Mouse (Mus musculus): ENCODE measurements at regions not wholly inside any gene's neighbourhood (a gene's known extent, or its start where the extent isn't known, plus 50 kb on each side); places are given as distances from the start of the nearest gene placed in this dataset.

DNA sequence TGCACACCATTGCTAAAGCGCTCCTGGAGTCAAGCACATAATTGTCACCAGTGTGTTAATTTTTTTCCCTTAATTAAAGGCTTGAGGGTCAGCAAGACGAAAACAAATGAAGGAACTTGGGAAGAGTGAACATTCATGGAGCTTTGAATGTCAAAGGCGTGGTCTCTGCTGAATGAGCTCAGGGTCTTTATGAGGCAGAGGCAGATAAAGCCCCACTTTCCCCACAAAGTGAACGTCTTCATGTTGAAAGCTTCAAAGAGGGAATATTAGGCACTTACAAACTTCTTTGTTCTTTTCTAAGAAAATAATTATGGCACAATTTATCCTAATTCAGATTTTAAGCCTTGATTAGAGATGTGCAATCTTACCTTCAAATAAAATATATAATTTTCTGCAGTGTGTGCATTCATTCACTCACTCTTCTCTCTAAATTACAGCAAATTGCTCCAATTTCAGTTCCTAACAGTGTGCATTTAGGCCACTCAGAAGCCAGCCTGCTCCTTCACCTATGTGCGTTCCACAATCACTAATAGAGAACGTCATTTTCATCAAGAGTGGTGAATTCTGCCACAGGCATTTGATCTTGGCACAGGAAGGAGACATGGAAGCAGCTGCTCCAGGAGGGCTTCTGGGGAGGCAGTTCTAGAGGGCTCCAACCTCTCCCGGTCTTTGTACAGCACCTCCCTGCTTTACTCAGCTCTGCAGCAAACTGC is 412.1 kb downstream of the Sox11 start:
- intact Hi-C loops (cut with DNase I), result no loop called here
- DNase-seq, result no peak

DNA sequence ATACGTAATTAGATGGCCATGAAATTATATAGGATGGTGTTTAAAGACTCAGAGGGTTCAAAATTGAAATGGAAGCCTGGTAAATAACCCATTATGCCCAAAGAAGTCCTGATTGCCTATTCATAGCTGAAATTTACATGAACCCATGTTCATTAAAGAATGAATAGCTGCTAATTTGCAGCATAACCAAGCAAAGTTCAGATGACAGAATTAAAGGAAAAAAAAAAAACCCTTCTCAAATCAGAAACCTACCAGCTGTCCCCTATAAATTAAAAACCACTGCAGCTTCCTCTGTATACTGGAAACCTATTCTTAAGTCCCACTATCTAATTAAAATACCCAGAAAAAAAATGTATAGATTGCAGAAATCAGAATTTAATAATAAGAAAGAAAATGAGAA is 436.2 kb downstream of the Sox11 start:
- intact Hi-C loops (cut with DNase I), result no loop called here

DNA sequence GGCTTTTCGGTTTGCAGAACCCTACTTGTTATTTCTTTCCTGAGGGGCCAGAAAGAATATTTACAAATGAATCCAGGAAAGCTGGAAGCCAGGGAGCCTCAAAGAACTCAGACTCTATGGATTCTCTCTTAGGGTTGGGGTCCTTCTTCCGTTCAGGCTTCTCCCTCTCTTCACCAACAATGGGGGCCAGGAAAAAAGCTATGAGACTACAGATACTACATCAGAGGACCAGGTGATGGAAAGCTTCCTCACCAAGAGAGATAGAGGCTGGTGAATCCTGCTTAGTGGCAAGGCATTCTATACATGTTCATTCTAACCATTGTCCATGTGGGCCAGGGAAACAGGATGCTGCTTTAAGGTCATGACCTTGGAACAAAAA is 434.9 kb downstream of the Cmpk2 start:
- no peak for DNase-seq
- intact Hi-C loops (cut with DNase I), result no loop called here

More for the DNA sequence above, 436.2 kb downstream of the Sox11 start:
- no peak for DNase-seq

DNA sequence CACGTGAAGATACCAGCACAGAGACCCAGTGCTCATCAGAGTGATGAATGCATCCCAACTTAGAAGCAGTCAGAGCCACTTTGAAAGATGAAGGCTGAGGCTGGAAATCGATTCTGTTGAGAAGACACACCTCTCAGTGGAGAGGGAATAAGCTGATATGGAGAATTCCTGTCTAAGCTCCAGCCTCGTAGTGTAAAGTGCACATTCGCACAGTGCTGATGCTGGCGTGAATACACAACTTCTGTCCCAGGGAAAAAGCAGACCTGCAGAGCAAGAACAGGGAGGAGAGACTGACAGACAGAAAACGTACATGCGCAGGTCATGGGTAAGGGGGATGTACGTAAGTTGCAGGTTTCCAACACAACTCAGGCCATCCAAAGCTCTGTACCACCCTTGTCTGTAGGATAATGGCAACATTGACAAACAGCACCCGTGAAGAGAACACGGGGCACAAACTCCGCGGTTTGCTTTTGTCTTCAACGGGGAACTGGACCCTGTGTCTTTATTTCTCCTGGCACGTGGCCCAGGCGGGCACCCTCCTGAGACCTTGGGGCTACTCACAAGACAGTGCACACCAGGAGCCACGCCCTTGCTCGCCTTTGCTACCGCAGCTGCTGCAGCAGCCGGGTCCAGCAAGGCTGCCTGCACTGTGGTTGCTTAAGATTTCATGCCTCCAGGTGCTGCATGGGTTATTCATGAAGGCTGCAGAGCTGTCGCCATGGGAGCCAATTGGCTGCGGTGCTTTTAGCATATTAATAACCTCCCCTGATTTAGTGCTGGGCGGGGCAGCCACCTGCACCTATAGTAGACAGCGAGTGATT is 434.3 kb downstream of the Cmpk2 start:
- intact Hi-C loops (cut with DNase I), result no loop called here
- DNase-seq, result peak; percentile 72

DNA sequence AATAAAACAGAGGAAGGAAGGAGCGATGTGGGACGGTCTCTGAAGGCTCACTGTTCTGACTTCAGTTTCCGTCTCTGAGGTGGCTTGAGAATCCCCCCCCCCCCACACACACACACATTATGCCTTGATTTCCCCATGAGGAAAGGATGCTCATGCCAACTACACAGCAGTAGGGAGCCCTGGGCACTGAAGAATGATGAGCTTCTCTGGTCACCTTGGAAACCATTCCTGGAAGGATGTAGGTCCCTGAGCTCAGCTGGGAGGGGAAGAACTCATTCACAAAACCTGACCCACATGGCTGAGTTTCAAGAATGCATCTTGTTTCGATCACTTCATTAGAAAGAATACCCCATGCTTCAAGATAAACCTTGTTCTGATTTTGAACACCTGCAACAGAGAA is 422.2 kb downstream of the Cmpk2 start:
- DNase-seq, result peak; percentile 40
- intact Hi-C loops (cut with DNase I), result no loop called here

DNA sequence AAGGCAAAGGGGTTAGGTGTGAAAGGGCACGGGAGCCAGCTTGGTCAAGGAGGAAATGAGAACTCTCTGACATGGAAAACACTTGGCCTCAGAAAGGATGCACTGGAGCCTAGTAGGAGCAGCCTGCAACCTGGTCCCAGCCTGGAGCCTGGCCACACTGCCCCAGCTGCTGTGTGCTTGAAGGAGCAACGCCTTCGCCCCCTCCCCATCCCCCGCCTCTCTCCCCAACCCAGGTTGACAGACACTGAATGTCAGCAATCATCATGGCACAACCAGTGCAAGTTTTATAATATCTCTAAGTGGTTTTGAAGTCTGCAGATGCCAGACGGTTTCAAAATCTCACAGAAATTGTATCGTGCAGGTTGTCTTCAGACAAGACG is 417.6 kb downstream of the Cmpk2 start:
- intact Hi-C loops (cut with DNase I), result loop anchor here (10.0 kb wide), 1 partner anchor 448 kb away; no protein-coding TSS in a partner anchor
- DNase-seq, result peak; percentile 87

DNA sequence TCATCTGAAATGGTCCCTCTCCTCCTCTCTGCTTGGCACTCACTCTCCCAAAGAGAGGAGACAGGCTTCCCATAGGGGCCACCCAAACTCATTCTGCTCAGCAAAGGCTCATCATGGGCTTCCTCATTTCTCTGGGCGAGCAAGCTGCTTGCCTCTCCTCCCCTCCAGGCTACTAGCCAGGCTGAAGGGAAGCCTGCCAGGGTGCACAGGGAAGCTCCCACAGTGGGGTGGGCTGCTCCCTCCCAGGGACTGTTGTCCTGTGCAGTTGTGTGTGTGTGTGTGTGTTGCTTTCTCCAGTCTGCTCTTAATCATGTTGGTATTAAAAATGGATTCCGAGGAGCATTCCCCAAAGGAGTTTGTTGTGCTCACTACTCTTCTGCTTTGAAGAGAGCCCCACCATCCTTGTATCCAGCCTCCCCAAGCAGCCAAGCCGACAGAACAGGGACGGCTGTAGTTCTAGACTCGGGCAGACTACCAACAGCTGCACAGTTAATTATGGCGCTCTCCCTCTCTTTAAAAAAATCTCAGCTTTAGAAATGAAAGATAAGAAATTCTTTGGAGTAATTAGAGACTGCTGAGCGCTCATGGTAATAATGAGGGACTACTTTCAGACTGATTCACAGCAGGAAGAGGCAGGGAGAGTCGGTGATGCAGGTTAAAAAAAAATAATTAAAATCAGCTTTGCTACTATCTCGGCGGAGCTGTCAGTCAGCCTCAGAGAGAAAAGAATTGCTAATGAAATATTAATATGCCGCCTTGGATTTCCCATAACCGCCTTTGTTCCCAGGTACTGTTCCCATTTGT is 417.0 kb downstream of the Cmpk2 start:
- intact Hi-C loops (cut with DNase I), result loop anchor here (10.0 kb wide), 1 partner anchor 449 kb away; no protein-coding TSS in a partner anchor

DNA sequence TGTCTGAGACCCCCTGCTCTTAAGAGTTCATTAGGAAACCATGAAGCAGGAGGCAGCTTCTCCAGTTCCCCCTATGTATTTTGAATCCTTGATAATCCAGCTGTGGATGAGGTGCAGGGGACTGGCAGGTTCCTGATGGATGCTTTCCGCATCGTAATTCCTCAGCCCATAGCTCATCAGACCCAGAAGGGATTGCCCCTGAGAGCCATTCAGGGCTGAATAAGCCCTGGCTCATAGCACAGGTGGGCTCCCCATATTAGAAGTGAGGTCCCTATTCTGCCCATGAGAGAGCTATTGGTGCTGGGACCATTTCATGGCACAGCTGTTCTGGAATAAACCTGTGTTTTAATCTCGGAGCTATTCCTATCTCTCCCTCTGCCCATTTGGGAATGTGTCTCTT is 416.1 kb downstream of the Cmpk2 start:
- no peak for DNase-seq
- intact Hi-C loops (cut with DNase I), result loop anchor here (10.0 kb wide), 1 partner anchor 450 kb away; no protein-coding TSS in a partner anchor

More for the DNA sequence above, 417.0 kb downstream of the Cmpk2 start:
- DNase-seq, result peak; percentile 92

DNA sequence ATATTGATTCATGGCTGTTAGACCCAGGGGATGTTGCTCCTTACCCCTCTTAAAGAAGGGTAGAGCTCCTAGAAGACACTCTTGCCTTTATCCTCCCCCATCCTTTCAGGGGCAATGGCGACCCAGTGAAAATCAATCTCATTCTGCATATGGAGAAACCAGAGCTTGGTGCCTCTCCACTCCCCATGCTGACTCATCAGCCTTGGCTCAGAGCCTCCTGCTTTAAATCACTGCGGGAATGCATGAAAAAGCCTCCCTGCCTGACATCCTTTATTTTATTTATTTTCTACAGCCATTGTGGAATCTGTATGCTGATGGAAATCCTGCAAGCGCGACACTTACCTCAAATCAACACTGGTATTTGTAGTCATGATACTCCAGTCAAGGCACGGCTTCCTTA is 415.2 kb downstream of the Cmpk2 start:
- DNase-seq, result peak; percentile 11
- intact Hi-C loops (cut with DNase I), result loop anchor here (10.0 kb wide), 1 partner anchor 451 kb away; no protein-coding TSS in a partner anchor

DNA sequence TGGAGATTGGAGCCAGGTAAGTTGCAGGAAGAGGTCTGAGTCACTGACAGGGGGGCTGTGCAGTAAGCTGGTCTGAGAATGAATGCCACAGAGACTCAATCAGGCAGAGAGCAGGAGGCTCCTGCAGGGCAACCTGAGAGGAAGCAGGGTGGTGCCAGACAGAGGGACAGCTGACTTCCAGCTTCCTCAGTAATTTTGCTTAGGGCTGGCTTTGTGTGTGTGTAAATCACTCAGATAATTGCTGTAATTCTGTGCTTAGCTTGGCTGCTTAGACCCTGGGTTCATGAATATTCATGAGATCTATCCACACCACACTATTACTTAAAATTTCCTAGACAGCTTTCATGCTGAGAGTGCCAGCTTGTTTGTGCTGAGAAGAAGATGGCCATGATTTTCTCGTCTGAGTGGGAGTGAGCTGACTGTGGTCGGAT is 408.7 kb downstream of the Cmpk2 start:
- intact Hi-C loops (cut with DNase I), result loop anchor here (10.0 kb wide), 1 partner anchor 343 kb away; no protein-coding TSS in a partner anchor
- peak; percentile 26 for DNase-seq

DNA sequence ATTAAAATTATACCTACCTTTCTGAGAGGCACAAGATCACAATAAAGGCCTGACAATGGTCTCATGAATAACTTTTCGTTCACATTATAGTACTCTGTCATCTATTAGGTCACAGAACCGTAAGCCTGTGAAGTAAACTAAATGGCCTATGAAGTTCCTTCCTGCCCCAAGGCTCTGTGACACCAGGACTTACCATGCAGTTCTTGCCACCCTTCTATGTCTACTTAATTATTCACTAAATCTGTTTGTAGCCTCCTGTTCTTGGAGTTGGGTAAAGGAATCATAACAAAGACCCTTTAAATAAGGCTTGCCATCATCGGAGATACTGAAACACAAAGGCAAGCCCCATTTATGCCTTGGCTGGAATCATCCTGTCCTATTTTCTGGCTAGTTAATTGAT is 408.3 kb downstream of the Cmpk2 start:
- intact Hi-C loops (cut with DNase I), result loop anchor here (10.0 kb wide), 1 partner anchor 342 kb away; no protein-coding TSS in a partner anchor
- no peak for DNase-seq

DNA sequence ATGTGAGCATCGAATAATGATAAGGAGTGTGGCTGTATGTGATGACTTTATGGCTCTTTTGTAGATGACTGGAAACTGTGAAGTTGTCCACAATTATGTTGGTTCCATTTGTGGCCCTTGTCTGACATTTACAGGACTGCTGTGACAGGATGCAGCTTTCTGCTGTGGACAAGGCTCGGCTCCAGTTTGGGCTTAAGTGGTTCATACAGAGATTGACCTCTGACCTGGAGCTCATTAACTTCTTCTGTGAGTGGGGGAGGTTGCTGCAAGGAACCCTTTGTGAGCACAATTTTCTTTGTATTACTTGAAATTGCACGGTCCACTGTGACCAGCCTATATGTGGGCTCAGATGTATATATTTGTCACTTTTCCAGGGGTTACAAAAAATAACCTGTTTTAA is 403.5 kb downstream of the Cmpk2 start:
- no peak for DNase-seq
- intact Hi-C loops (cut with DNase I), result loop anchor here (10.0 kb wide), 1 partner anchor 338 kb away; no protein-coding TSS in a partner anchor

DNA sequence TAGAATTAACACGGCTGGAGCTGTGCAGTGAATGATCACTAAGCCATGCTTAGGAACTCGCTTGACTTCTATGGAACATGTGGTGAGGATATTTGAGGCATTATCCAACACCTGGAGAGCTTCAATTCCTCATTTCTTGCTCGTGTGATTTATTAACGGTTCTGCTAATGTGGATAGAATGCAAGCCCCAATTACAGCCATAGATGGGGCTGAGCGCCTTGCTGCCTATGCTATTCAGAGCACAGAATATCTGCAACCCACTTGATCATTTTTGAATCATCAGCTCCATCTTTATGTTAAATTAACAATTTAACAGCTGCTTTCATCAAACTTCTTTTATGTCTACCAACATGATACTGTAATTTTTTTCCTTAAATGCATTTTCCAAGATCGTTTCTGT is 398.7 kb downstream of the Cmpk2 start:
- intact Hi-C loops (cut with DNase I), result no loop called here
- no peak for DNase-seq

DNA sequence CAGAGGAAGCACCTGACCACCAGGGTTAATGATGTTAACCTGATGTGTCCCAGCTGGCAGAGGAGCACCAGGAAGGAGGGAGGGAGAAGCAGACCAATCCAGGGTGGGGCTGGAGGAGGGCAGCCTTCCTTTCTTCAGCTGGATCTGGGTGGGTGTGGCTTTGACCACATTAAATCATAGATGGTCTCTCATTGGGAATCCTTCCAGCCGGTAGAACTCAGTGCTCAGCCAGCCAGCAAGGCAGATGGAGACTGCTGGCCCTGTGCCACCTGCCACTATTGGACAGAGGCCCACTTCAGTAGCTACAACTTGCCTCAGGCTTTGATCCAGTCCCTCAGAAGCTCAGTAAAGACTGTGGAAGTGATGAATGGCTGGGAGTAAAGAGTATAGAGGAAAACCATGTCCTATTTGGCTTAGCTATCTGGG is 386.1 kb downstream of the Cmpk2 start:
- intact Hi-C loops (cut with DNase I), result no loop called here
- DNase-seq, result peak; percentile 97

DNA sequence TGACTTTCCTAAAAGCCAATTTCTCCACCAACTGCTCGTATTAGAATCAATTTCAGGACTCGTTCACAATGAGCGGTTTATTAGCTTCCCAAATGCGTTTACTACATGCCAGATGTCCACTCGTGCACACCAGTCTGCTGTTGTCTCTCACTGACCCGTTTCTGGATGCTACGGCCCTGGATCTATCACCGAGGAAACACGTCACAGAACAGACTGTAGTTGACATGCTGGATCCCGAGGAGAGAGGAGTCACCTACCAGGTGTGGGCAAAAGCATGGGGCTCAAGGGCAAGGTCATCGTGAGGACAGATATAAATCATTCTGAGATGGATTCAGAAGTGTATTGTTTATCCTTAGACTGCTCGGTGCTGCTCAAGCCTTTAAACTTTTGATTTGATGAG is 375.9 kb downstream of the Cmpk2 start:
- intact Hi-C loops (cut with DNase I), result no loop called here
- no peak for DNase-seq

DNA sequence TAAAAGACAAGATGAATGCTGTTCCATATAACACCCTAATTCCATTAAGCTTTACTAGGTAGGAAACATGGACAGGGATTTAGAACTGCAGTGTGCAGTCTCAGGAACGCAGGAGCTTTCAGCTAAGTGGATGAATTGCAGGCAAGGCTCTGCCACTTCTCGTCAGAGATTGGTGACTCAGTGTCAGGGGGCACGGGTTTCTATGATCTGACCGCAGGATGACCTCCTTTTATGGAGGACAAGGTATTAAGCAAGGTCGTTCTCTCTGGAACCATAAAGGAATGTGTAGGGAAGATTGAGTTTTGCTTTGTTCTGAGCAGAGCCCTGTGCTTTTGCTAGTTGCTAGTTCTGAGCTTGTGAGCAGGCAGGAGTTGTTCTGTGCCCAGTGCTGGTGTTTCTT is 373.7 kb downstream of the Cmpk2 start:
- DNase-seq, result no peak
- intact Hi-C loops (cut with DNase I), result no loop called here

DNA sequence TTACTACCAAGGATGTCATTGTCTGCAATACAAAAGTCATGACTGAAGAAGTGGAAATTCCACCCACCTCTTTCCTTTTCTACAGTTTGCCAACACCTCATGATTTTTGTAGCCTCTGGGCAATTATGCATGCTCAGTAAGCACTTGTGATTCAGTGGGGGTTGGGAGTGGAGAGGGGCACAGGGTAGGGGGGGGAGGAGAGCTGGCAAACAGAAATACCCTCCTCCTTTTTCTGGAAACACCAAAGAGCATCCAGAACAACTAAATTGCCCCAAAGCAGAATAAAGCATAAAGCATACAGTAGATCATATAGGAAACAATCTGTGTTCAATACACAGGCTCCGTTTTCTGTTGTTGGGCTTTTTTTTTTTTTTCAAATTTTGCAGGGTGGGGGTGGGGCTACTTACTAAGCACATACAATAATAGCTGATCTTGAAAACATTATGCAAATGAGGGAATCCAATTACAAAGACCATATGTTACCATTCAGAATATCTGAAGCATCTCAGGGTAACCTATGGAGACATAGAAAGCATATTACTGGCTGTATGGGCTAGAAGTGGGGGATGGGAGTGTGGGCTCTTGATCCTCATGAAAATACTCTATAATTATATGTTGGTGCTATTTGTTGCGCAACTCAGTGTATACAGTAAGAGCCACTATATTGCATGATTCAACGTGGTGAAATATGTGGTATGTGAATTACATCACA is 352.4 kb downstream of the Cmpk2 start:
- DNase-seq, result no peak
- intact Hi-C loops (cut with DNase I), result no loop called here

DNA sequence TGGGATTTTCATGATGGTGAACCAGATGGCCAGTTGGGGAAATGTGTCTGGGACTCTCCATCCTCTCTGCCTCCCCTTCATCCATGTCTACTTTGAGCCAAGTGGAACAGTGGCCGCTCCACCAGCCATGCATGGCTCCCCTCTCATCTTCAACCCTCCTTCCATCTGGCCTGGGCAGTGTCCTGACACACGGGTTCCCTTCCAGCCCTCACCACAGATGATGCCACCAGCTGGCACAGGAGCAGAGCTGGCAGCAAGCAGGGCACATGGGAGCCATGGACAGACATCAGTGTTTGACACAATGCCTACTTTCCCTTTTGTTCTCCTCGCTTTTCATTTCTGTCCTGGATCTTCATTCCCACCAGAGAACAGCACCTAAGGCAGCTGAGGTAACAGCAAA is 348.9 kb downstream of the Cmpk2 start:
- intact Hi-C loops (cut with DNase I), result no loop called here
- peak; percentile 86 for DNase-seq

DNA sequence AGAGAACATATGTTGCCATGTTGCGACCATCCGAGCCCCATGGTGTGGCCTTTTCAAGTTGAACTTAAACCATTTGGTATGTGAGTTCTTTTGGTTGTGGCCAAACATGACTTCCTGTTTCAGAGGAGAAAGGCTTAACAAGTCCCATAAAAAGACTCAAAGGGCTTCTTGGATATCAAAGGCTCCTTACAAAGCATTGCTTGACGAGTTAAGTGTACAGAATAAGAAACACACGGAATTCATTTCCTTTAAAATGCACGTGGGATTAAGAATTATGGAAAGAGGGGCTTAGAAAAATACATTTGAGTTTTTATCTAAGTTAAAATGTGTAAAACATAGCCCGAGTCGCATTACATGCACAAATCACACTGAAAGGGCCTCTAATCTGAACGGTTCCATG is 346.8 kb downstream of the Cmpk2 start:
- intact Hi-C loops (cut with DNase I), result no loop called here
- no peak for DNase-seq

DNA sequence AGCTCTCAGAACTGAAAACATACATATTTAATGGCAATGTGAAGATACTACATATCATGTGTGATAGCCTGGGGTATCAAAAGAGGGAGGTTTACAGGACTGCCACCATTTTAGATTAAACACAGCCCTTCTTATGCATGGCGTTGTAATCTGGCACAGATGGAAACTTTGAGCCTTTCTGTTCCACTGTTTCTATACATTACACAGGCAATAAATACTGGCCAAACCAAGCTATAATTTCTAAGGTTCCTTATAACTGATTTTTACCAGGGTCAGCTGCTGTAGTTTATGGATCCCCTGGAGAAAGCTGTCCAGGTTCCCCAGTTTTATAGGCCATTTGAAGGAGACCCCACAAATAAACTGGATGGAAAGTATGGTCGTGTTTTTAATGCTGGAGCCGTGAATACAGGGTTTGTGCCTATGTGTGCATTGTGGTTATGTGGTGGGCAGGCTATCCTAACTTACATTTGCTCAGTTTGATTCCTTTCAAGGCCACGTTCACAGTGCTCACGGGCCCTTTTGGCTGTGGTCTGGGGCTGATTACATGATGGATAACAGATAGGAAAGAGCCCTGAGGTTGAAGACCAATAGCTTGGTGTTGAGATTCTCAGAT is 341.7 kb downstream of the Cmpk2 start:
- no peak for DNase-seq
- intact Hi-C loops (cut with DNase I), result no loop called here

Data from left cerebral cortex, postnatal 4 days (tissue).